ENCODE assay signal across 7 mouse cellular contexts in genomic region chr5:136201832-136202231, GRCm38 (mm10). TPM values are rescaled to one million over a fixed set of nuclear protein-coding genes. Genes with fewer than 3 reads are reported as not detected.
DNase-seq lines count a peak whose midpoint lies in the region; ATAC-seq and TF ChIP-seq lines count a peak whose summit lies in the region.

No protein-coding gene starts in this region.

- 0 out of 2 replicates have a peak, but pooled peaks cover 2% of the 10 kb centered on the region for H3K4me1 ChIP-seq in forebrain, embryonic 11.5 days (replicated peaks; ENCODE audit: control insufficient read depth, insufficient read depth, low read length)

- no peak for DNase-seq in Patski (ENCODE audit: low read depth, low spot score)
- DNase-seq in c-Kit-negative CD71-positive TER-119-positive erythroid progenitor cells, embryonic 14.5 days (ENCODE audit: low read depth, low spot score), result peak; percentile 36
- DNase-seq in forebrain, embryonic 11.5 days (ENCODE audit: low spot score), result peak; percentile 79
- peak; percentile 66 to 73 for DNase-seq in heart, postnatal 36 days
- DNase-seq in layer of hippocampus, postnatal 10 days (ENCODE audit: low spot score in 2 of 2), result peak; percentile 73 to 79
- DNase-seq in lung, postnatal 4 days, result peak; percentile 60 to 79
- DNase-seq in right cerebral cortex, postnatal 14 days, result peak; percentile 60

- POLR2A ChIA-PET in Patski (lab: Charles Lee), result interaction anchor here (0.6 kb wide), 1 partner anchor 33 kb away, joined by 4 read pairs; no protein-coding TSS in a partner anchor

- no peak overlapping the region for H3K4me3 ChIP-seq in forebrain, embryonic 11.5 days (ENCODE audit: low read depth, low read length)

- 34% methylated on average over 7 of the region's 7 CpGs for WGBS in forebrain, embryonic 11.5 days

- CTCF ChIA-PET in Patski (lab: Charles Lee), result interaction anchor here (0.6 to 2.3 kb wide), 14 partner anchors 8 to 467 kb away, joined by 3 to 12 read pairs (median 4); no protein-coding TSS in a partner anchor

- H3K27me3 ChIP-seq in Patski, result no peaks in the 10 kb centered on the region
- no peaks in the 10 kb centered on the region for H3K27me3 ChIP-seq in forebrain, embryonic 11.5 days (ENCODE audit: control insufficient read depth, insufficient read depth, low read length)

- intact Hi-C loops in heart, postnatal 36 days (cut with DNase I), result loop anchor here (1.0 to 5.0 kb wide), 4 partner anchors 51 to 555 kb away; no protein-coding TSS in a partner anchor

- no peaks in the 10 kb centered on the region for H3K9me3 ChIP-seq in forebrain, embryonic 11.5 days (ENCODE audit: control insufficient read depth, low read length)

- TF ChIP-seq CTCF in Patski (IDR thresholded peaks at IDR 0.05), result peak; percentile 97

- in situ Hi-C loops in Patski (cut with MboI; ENCODE audit: low pct_unique_long_range_greater_than_20kb), result no loop called here

- H3K36me3 ChIP-seq in forebrain, embryonic 11.5 days (ENCODE audit: control insufficient read depth, insufficient read depth, low read length), result peaks cover under 1% of the 10 kb centered on the region; the same call in 1 of the 2 replicates

- ATAC-seq in Patski, result peak; percentile 45
- no peak; the same call in 1 of the 2 replicates for ATAC-seq in forebrain, embryonic 11.5 days (replicated peaks; ENCODE audit: low FRiP score)

- H3K27ac ChIP-seq in forebrain, embryonic 11.5 days (ENCODE audit: low read depth, low read length), result no peak overlapping the region

- H3K9ac ChIP-seq in forebrain, embryonic 11.5 days (ENCODE audit: low read length), result no peak overlapping the region

- H3K4me2 ChIP-seq in forebrain, embryonic 11.5 days (ENCODE audit: low read depth, low read length, severe bottlenecking), result no peak overlapping the region

RNA-seq across cellular contexts. Expression of gene Prkrip1, which starts 3.1 kb away (rescaled TPM):
- polyA plus RNA-seq in Patski (2021), result 63.4 TPM
- polyA plus RNA-seq in forebrain, embryonic 11.5 days (2014; fragmentation: Nextera tagmentation; extraction: Ambion mirVana), result 66.8 and 81.3 TPM in 2 replicates
- 10 to 100 TPM; 15.2 to 20.5 TPM for total RNA-seq in heart, postnatal 36 days (2021)
- 10 to 100 TPM; 45.2 to 46.3 TPM for total RNA-seq in layer of hippocampus, postnatal 10 days (2021)

RNA-seq across cellular contexts. Expression of gene Orai2, which starts 31.3 kb away (rescaled TPM):
- 40.0 TPM for polyA plus RNA-seq in Patski (2021)
- polyA plus RNA-seq in forebrain, embryonic 11.5 days (2014; fragmentation: Nextera tagmentation; extraction: Ambion mirVana), result 8.4 and 9.3 TPM in 2 replicates
- 1 to 10 TPM; 1.2 to 1.3 TPM for total RNA-seq in heart, postnatal 36 days (2021)
- total RNA-seq in layer of hippocampus, postnatal 10 days (2021), result 10 to 100 TPM; 80.6 to 98.3 TPM

RNA-seq across cellular contexts. Expression of gene Sh2b2, which starts 44.5 kb away (rescaled TPM):
- polyA plus RNA-seq in Patski (2021), result 8.3 TPM
- 17.1 TPM in 2 replicates for polyA plus RNA-seq in forebrain, embryonic 11.5 days (2014; fragmentation: Nextera tagmentation; extraction: Ambion mirVana)
- total RNA-seq in heart, postnatal 36 days (2021), result under 1 TPM; 0.43 to 0.83 TPM
- 10 to 100 TPM; 13.2 to 13.4 TPM for total RNA-seq in layer of hippocampus, postnatal 10 days (2021)

Comparison
In these comparisons a context has a peak if more than half of its experiments do, and no peak if none do; other contexts are left out.
1. RNA of gene Orai2, which starts 31.3 kb away (total RNA-seq): 80.6 to 98.3 TPM in layer of hippocampus, postnatal 10 days; 1.2 to 1.3 TPM in heart, postnatal 36 days; every median in the first group is over 10 times any median in the second.
2. RNA of gene Sh2b2, which starts 44.5 kb away (total RNA-seq): 13.2 to 13.4 TPM in layer of hippocampus, postnatal 10 days; 0.43 to 0.83 TPM in heart, postnatal 36 days; every median in the first group is over 4 times any median in the second.